Mouse (Mus musculus) adrenal gland (tissue): ENCODE measurements around the gene Agap1.

Experiments used
- intact Hi-C: fragments of 180-260 bp; cut with DNase I; formaldehyde crosslinking; loops from one replicate; pipeline ENCODE4 v1.15.1; 2025

The Agap1 gene

GRCm38 (mm10) chr1:89574941-89575890 is 120.6 kb downstream of the Agap1 start:
- intact Hi-C loops, result no loop called here

GRCm38 (mm10) chr1:89576174-89576890 is 121.7 kb downstream of the Agap1 start:
- intact Hi-C loops, result no loop called here

- intact Hi-C loops, result no loop called here
Observed at GRCm38 (mm10) chr1:89576985-89577384, 122.4 kb downstream of the Agap1 start.

- intact Hi-C loops, result loop anchor here (10.0 kb wide), 1 partner anchor 226 kb away; no protein-coding TSS in a partner anchor
Observed at GRCm38 (mm10) chr1:89580031-89580998, 125.7 kb downstream of the Agap1 start.

- intact Hi-C loops, result loop anchor here (1.0 to 10.0 kb wide), 2 partner anchors 55 to 226 kb away; no protein-coding TSS in a partner anchor
Observed at GRCm38 (mm10) chr1:89580999-89581765, 126.6 kb downstream of the Agap1 start.

GRCm38 (mm10) chr1:89581766-89582125 is 127.1 kb downstream of the Agap1 start:
- intact Hi-C loops, result loop anchor here (1.0 to 10.0 kb wide), 2 partner anchors 55 to 227 kb away; no protein-coding TSS in a partner anchor

GRCm38 (mm10) chr1:89583369-89583768 is 128.8 kb downstream of the Agap1 start:
- intact Hi-C loops, result loop anchor here (10.0 kb wide), 1 partner anchor 229 kb away; no protein-coding TSS in a partner anchor

GRCm38 (mm10) chr1:89586991-89587683 is 132.5 kb downstream of the Agap1 start:
- intact Hi-C loops, result loop anchor here (10.0 kb wide), 1 partner anchor 232 kb away; no protein-coding TSS in a partner anchor

GRCm38 (mm10) chr1:89588154-89588553 is 133.5 kb downstream of the Agap1 start:
- intact Hi-C loops, result loop anchor here (10.0 kb wide), 1 partner anchor 233 kb away; no protein-coding TSS in a partner anchor

GRCm38 (mm10) chr1:89590994-89591393 is 136.4 kb downstream of the Agap1 start:
- intact Hi-C loops, result no loop called here

- intact Hi-C loops, result no loop called here
Observed at GRCm38 (mm10) chr1:89593219-89593618, 138.6 kb downstream of the Agap1 start.

- intact Hi-C loops, result no loop called here
Observed at GRCm38 (mm10) chr1:89594999-89595398, 140.4 kb downstream of the Agap1 start.

GRCm38 (mm10) chr1:89595421-89595820 is 140.8 kb downstream of the Agap1 start:
- intact Hi-C loops, result no loop called here

- intact Hi-C loops, result no loop called here
Observed at GRCm38 (mm10) chr1:89596223-89596622, 141.6 kb downstream of the Agap1 start.

- intact Hi-C loops, result no loop called here
Observed at GRCm38 (mm10) chr1:89598906-89599305, 144.3 kb downstream of the Agap1 start.

- intact Hi-C loops, result loop anchor here (10.0 kb wide), 1 partner anchor 365 kb away; no protein-coding TSS in a partner anchor
Observed at GRCm38 (mm10) chr1:89599983-89600741, 145.6 kb downstream of the Agap1 start.

GRCm38 (mm10) chr1:89601349-89601748 is 146.7 kb downstream of the Agap1 start:
- intact Hi-C loops, result loop anchor here (10.0 kb wide), 1 partner anchor 367 kb away; no protein-coding TSS in a partner anchor

- intact Hi-C loops, result loop anchor here (10.0 kb wide), 1 partner anchor 368 kb away; no protein-coding TSS in a partner anchor
Observed at GRCm38 (mm10) chr1:89602879-89603278, 148.3 kb downstream of the Agap1 start.
